8 mouse cellular contexts compared by ENCODE assay signal in the genomic region with DNA sequence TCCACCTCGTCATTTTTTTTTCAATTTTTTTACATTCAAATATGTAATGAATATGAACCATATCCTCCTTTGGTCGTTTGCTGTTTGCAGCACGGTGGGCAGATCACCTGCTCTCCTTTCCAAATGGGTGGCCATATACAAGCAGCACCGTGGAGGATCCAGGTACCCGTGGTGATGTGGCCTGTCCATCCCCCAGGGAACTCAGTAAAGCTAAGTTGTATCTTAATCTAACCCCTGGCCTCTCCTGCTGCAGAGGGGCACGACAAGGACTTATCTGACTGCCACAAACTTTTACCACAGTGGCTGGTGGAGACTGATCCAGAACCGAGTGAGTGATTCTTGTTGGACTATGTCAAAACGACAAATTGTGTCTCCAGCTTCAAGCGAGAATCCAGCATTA.
"Had no signal": no experiment of that assay in that cellular context is flagged by ENCODE, and none has a peak within 500 bp of the region (broad histone marks: within the 10 kb centered on the region; RNA-seq: fewer than 3 reads in every experiment).

No protein-coding gene starts in this region.

- DNase-seq: kidney, adult 18-20 months; lung, adult 2 months; lung, postnatal 36 days; thymus, adult 18-20 months; thymus, postnatal 14 days had no signal

- H3K36me3 ChIP-seq: limb, embryonic 10.5 days; neural tube, embryonic 12.5 days had no signal

- ATAC-seq: lung, postnatal 0 days had no signal

- H3K9me3 ChIP-seq: limb, embryonic 10.5 days had no signal

- H3K27ac ChIP-seq: limb, embryonic 10.5 days had no signal
